Mouse (Mus musculus): ENCODE measurements around the gene Fam102a. TPM values are rescaled to one million over a fixed set of nuclear protein-coding genes. Genes with fewer than 3 reads are reported as not detected.

Gene Fam102a
- total and polyA plus RNA-seq, 3 experiments, result 1.3 to 7.8 (median 3.8) TPM

GRCm38 (mm10) chr2:32582830-32583799 is 48.0 kb downstream of the Fam102a start:
- Histone ChIP-seq H3K36me3 (replicated peaks in 1 of 2; ENCODE audit: control insufficient read depth in 1 of 2, insufficient read depth in 1 of 2, low read length in 1 of 2) (peaks cover 0 to 5% of the 10 kb centered on the region in 2 experiments), H3K9me3 (replicated peaks; ENCODE audit: low read length) (no peaks in the 10 kb centered on the region), H3K79me2 (replicated peaks; ENCODE audit: control insufficient read depth, extremely low read depth, insufficient read depth, poor library complexity, severe bottlenecking) (peaks cover 12% of the 10 kb centered on the region), H3K9ac (ENCODE audit: insufficient read depth, low read depth) (no peak overlapping the region), H3K4me2 (ENCODE audit: insufficient read depth, low read depth, poor library complexity, severe bottlenecking) (peak overlapping the region; percentile 27), H3K4me3 (replicated peaks in 1 of 3; ENCODE audit: low read depth in 2 of 3, low read length in 2 of 3, poor library complexity in 1 of 3) (no peak overlapping the region), H3K27ac (ENCODE audit: insufficient read depth, low read depth) (no peak overlapping the region), H3K27me3 (replicated peaks) (no peaks in the 10 kb centered on the region), H3K4me1 (ENCODE audit: control insufficient read depth in 1 of 2, insufficient read depth in 2 of 2) (peaks cover 9 to 15% of the 10 kb centered on the region in 2 experiments; a peak in 2 of 4 replicates)
- TF ChIP-seq ZMIZ1 (IDR thresholded peaks at IDR 0.05; ENCODE audit: low read depth, low read length) (no peak), GABPA (IDR thresholded peaks at IDR 0.05; ENCODE audit: insufficient replicate concordance, low read depth, low read length) (no peak), MXI1 (IDR thresholded peaks at IDR 0.05; ENCODE audit: low read depth, low read length) (peak; percentile 69), USF1 (IDR thresholded peaks at IDR 0.05; ENCODE audit: low read depth, low read length) (no peak), POLR2AphosphoS2 (IDR thresholded peaks at IDR 0.05; ENCODE audit: low read depth, low read length) (no peak), HCFC1 (IDR thresholded peaks at IDR 0.05; ENCODE audit: low read depth, low read length) (no peak), SMC3 (IDR thresholded peaks at IDR 0.05; ENCODE audit: low read depth, low read length) (peak; percentile 87), POLR2A (IDR thresholded peaks at IDR 0.05; ENCODE audit: low read depth, low read length) (no peak), TCF12 (IDR thresholded peaks at IDR 0.05; ENCODE audit: low read depth, low read length) (peak; percentile 45; the same call in 1 of the 2 replicates), MAX (IDR thresholded peaks at IDR 0.05; ENCODE audit: low read length) (peak; percentile 53), ZNF384 (IDR thresholded peaks at IDR 0.05; ENCODE audit: low read depth, low read length) (no peak), MAFK (IDR thresholded peaks at IDR 0.05; ENCODE audit: insufficient replicate concordance, low read length) (no peak), RCOR1 (conservative IDR thresholded peaks at IDR 0.05; ENCODE audit: low read depth, low read length) (no peak), SIN3A (IDR thresholded peaks at IDR 0.05; ENCODE audit: low read length) (0 out of 2 replicates have a peak, but pooled peaks have one; percentile 18), CTCF (conservative IDR thresholded peaks at IDR 0.05 in 1 of 2, IDR thresholded peaks at IDR 0.05 in 1 of 2; ENCODE audit: low read depth in 2 of 2, low read length in 2 of 2) (peak; percentile 95), ZKSCAN1 (IDR thresholded peaks at IDR 0.05; ENCODE audit: borderline replicate concordance, low read depth, low read length) (no peak), ZC3H11A (IDR thresholded peaks at IDR 0.05; ENCODE audit: low read depth, low read length) (no peak; the same call in 1 of the 2 replicates), CHD1 (IDR thresholded peaks at IDR 0.05; ENCODE audit: low read depth, low read length) (no peak), IRF4 (IDR thresholded peaks at IDR 0.05; ENCODE audit: low read depth, low read length) (no peak), ELF1 (IDR thresholded peaks at IDR 0.05; ENCODE audit: low read depth, low read length) (no peak), CHD2 (IDR thresholded peaks at IDR 0.05; ENCODE audit: low read length) (no peak), MYC (IDR thresholded peaks at IDR 0.05; ENCODE audit: low read depth, low read length) (peak; percentile 49; the same call in 1 of the 2 replicates), JUND (conservative IDR thresholded peaks at IDR 0.05; ENCODE audit: low read depth, low read length) (no peak), MAZ (IDR thresholded peaks at IDR 0.05; ENCODE audit: low read depth, low read length) (no peak), USF2 (conservative IDR thresholded peaks at IDR 0.05; ENCODE audit: low read depth, low read length) (no peak), UBTF (IDR thresholded peaks at IDR 0.05; ENCODE audit: low read depth, low read length) (no peak), NRF1 (IDR thresholded peaks at IDR 0.05; ENCODE audit: low read depth, low read length) (peak; percentile 39; the same call in 1 of the 2 replicates), RAD21 (IDR thresholded peaks at IDR 0.05; ENCODE audit: low read depth, low read length) (peak; percentile 92), MEF2A (IDR thresholded peaks at IDR 0.05; ENCODE audit: borderline replicate concordance, low read depth, low read length) (no peak), NELFE (IDR thresholded peaks at IDR 0.05; ENCODE audit: low read depth, low read length) (no peak), EP300 (IDR thresholded peaks at IDR 0.05; ENCODE audit: low read length) (no peak), BHLHE40 (IDR thresholded peaks at IDR 0.05; ENCODE audit: low read depth, low read length) (peak; percentile 79), E2F4 (IDR thresholded peaks at IDR 0.05; ENCODE audit: insufficient replicate concordance, low read depth, low read length) (no peak), KAT2A (IDR thresholded peaks at IDR 0.05; ENCODE audit: insufficient replicate concordance, low read length) (no peak), TBP (conservative IDR thresholded peaks at IDR 0.05; ENCODE audit: low read depth, low read length) (no peak), JUN (IDR thresholded peaks at IDR 0.05; ENCODE audit: insufficient read depth, low read depth, low read length) (no peak)
- DNase-seq (ENCODE audit: extremely low read depth), result peak; percentile 81
- dilution Hi-C loops (cut with MboI; ENCODE audit: extremely low pct_ligation_motif_present, extremely low pct_unique_long_range_greater_than_20kb, low sequenced_read_pairs) (no loop called here), in situ Hi-C loops (cut with MboI; ENCODE audit: low pct_ligation_motif_present, low pct_unique_long_range_greater_than_20kb, low sequenced_read_pairs) (no loop called here)

Measured in CH12.LX (cell line).